Mouse (Mus musculus): Measurements from ENCODE around the gene Specc1. TPM values are rescaled to one million over a fixed set of nuclear protein-coding genes. Genes with fewer than 3 reads are reported as not detected.

The Specc1 gene
- total and polyA plus RNA-seq, 3 experiments: 2.5 to 5.8 TPM; not detected in 1

DNA sequence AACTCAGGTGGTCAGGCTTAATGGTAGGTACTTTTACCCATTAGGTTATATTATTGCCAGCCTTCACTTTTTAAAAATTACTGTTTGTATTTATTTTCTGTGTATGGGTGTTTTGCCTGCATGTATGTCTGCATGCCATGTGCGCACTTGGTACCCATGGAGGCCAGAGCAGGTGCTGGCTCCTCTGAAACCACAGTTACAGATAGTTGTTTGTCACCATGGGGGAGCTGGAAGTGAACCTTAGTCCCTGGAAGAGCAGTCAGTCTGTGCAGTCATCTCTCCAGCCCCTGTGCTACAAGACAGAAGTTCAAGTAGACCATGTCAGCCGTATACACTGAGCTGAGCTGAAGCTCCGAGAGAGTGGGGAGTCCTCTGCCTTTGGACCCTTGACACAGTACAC, 6.6 kb downstream of the Specc1 start:
- no peak for DNase-seq (ENCODE audit: low read depth, low spot score)
- H3K9ac ChIP-seq (ENCODE audit: control insufficient read depth, low read depth, low read length, poor library complexity, severe bottlenecking): no peak overlapping the region
- H3K27ac ChIP-seq (ENCODE audit: control insufficient read depth, low read depth, low read length): no peak overlapping the region
- H3K79me2 ChIP-seq (ENCODE audit: control insufficient read depth, insufficient read depth, low read length, poor library complexity): no peaks in the 10 kb centered on the region
- H3K4me1 ChIP-seq (ENCODE audit: control insufficient read depth in 1 of 2, insufficient read depth in 2 of 2, low read length in 2 of 2): peaks cover 6 to 30% of the 10 kb centered on the region in 2 experiments; a peak in 3 of 4 replicates
- peaks cover 0 to 21% of the 10 kb centered on the region in 2 experiments; a peak in 2 of 4 replicates for H3K36me3 ChIP-seq (ENCODE audit: control insufficient read depth in 1 of 2, insufficient read depth in 2 of 2, low read length in 2 of 2)
- H3K4me3 ChIP-seq (ENCODE audit: control insufficient read depth in 1 of 2, insufficient read depth in 1 of 2, low read depth in 2 of 2, low read length in 2 of 2): no peak overlapping the region
- H3K27me3 ChIP-seq (ENCODE audit: control insufficient read depth in 1 of 2, insufficient read depth in 2 of 2, low read length in 2 of 2): no peaks in the 10 kb centered on the region
- no peaks in the 10 kb centered on the region for H3K9me3 ChIP-seq (replicated peaks; ENCODE audit: insufficient read depth, low read length)
- TF ChIP-seq TAL1 (IDR thresholded peaks at IDR 0.05; ENCODE audit: low read length): no peak
- TF ChIP-seq SMC3 (IDR thresholded peaks at IDR 0.05; ENCODE audit: low read depth, low read length): no peak
- TF ChIP-seq TCF12 (IDR thresholded peaks at IDR 0.05; ENCODE audit: low read depth, low read length): no peak
- TF ChIP-seq POLR2AphosphoS2 (IDR thresholded peaks at IDR 0.05; ENCODE audit: low read length): no peak
- TF ChIP-seq ETS1 (IDR thresholded peaks at IDR 0.05; ENCODE audit: low read depth, low read length): no peak
- no peak for TF ChIP-seq GATA1 (IDR thresholded peaks at IDR 0.05; ENCODE audit: low read depth, low read length)
- no peak for TF ChIP-seq EP300 (IDR thresholded peaks at IDR 0.05; ENCODE audit: low read depth in 1 of 2, low read length in 2 of 2)
- TF ChIP-seq POLR2A (IDR thresholded peaks at IDR 0.05; ENCODE audit: control insufficient read depth in 1 of 2, insufficient read depth in 1 of 2, low read depth in 1 of 2, low read length in 2 of 2, poor library complexity in 1 of 2): no peak

DNA sequence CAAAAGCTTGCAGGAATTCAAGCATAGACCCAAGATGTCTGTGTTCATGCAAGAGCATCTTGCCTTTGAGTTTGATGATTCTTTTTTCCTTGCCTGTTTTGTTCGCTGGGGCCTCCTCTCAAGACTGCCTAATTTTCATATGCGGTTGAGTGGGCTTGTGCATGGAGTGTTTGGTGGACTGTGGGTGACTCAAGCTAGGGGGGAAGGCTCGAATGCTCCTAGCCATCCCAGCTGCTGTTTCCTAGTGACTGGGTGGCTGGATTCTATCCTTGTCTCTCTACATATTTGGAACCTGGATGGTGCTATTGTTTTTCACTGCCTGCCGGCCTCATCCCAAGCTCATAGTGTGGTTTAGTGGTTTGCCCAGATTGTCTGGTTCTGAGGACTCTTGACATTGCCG, 8.0 kb downstream of the Specc1 start:
- Histone ChIP-seq H3K79me2 (ENCODE audit: control insufficient read depth, insufficient read depth, low read length, poor library complexity) (no peaks in the 10 kb centered on the region), H3K9ac (ENCODE audit: control insufficient read depth, low read depth, low read length, poor library complexity, severe bottlenecking) (no peak overlapping the region), H3K4me1 (ENCODE audit: control insufficient read depth in 1 of 2, insufficient read depth in 2 of 2, low read length in 2 of 2) (peaks cover 6 to 27% of the 10 kb centered on the region in 2 experiments; a peak in 3 of 4 replicates), H3K9me3 (replicated peaks; ENCODE audit: insufficient read depth, low read length) (no peaks in the 10 kb centered on the region), H3K27me3 (ENCODE audit: control insufficient read depth in 1 of 2, insufficient read depth in 2 of 2, low read length in 2 of 2) (no peaks in the 10 kb centered on the region), H3K36me3 (ENCODE audit: control insufficient read depth in 1 of 2, insufficient read depth in 2 of 2, low read length in 2 of 2) (peaks cover 0 to 25% of the 10 kb centered on the region in 2 experiments; a peak in 2 of 4 replicates), H3K4me3 (ENCODE audit: control insufficient read depth in 1 of 2, insufficient read depth in 1 of 2, low read depth in 2 of 2, low read length in 2 of 2) (no peak overlapping the region), H3K27ac (ENCODE audit: control insufficient read depth, low read depth, low read length) (no peak overlapping the region)
- no peak for TF ChIP-seq JUND (IDR thresholded peaks at IDR 0.05; ENCODE audit: low read depth, low read length)
- TF ChIP-seq GABPA (IDR thresholded peaks at IDR 0.05; ENCODE audit: low read depth, low read length): no peak
- TF ChIP-seq RCOR1 (IDR thresholded peaks at IDR 0.05; ENCODE audit: low read depth, low read length): no peak
- TF ChIP-seq MAX (IDR thresholded peaks at IDR 0.05; ENCODE audit: low read length): no peak
- no peak for TF ChIP-seq NELFE (IDR thresholded peaks at IDR 0.05; ENCODE audit: low read depth, low read length)
- TF ChIP-seq MAZ (IDR thresholded peaks at IDR 0.05; ENCODE audit: low read depth, low read length): no peak
- TF ChIP-seq MYC (IDR thresholded peaks at IDR 0.05; ENCODE audit: low read depth, low read length): no peak
- TF ChIP-seq ZNF384 (IDR thresholded peaks at IDR 0.05; ENCODE audit: low read depth, low read length): no peak
- no peak for TF ChIP-seq TCF12 (IDR thresholded peaks at IDR 0.05; ENCODE audit: low read depth, low read length)
- no peak for TF ChIP-seq POLR2AphosphoS5 (IDR thresholded peaks at IDR 0.05; ENCODE audit: borderline replicate concordance, low read depth, low read length)
- TF ChIP-seq POLR2A (IDR thresholded peaks at IDR 0.05; ENCODE audit: control insufficient read depth in 1 of 2, insufficient read depth in 1 of 2, low read depth in 1 of 2, low read length in 2 of 2, poor library complexity in 1 of 2): no peak
- no peak for TF ChIP-seq E2F4 (IDR thresholded peaks at IDR 0.05; ENCODE audit: borderline replicate concordance, low read depth, low read length)
- TF ChIP-seq RAD21 (IDR thresholded peaks at IDR 0.05; ENCODE audit: low read depth, low read length): no peak
- no peak for TF ChIP-seq NRF1 (IDR thresholded peaks at IDR 0.05; ENCODE audit: insufficient read depth, low read depth, low read length, poor library complexity, severe bottlenecking)
- DNase-seq (ENCODE audit: low read depth, low spot score): no peak
